Mouse (Mus musculus) heart, adult 18-20 months (tissue): Measurements from ENCODE around the gene Lmo4. TPM values are rescaled to one million over a fixed set of nuclear protein-coding genes. Genes with fewer than 3 reads are reported as not detected.
A peak's percentile ranks its signal among the peaks of the same experiment; 100 is the strongest.

Experiments
- DNase-seq, 2 experiments: peaks; one replicate each; pipeline ENCODE4 v3.0.0; 2021 to 2022; ENCODE audit warnings: mixed read lengths in 1 of 2
- long read RNA-seq, 2 experiments: library from polyadenylated mRNA; stranded (forward); transcript quantifications; one replicate each; pipeline ENCODE4 v2.0.0; 2021
- total RNA-seq, 2 experiments: library from RNA; stranded (reverse); gene quantifications; 2 replicates each; pipeline ENCODE4 v1.2.3; 2021

Lmo4 gene
- total RNA-seq = 10 to 100 TPM; 28.6 to 29.1 TPM
- long read RNA-seq, experiment 1, partial matches to known transcripts = 0 of 14 reads
- long read RNA-seq, experiment 1, other reads (novel, unspliced or antisense) = 8 of 14 reads
- long read RNA-seq, experiment 2, partial matches to known transcripts = 0 of 7 reads
- long read RNA-seq, experiment 2, other reads (novel, unspliced or antisense) = 5 of 7 reads

DNA sequence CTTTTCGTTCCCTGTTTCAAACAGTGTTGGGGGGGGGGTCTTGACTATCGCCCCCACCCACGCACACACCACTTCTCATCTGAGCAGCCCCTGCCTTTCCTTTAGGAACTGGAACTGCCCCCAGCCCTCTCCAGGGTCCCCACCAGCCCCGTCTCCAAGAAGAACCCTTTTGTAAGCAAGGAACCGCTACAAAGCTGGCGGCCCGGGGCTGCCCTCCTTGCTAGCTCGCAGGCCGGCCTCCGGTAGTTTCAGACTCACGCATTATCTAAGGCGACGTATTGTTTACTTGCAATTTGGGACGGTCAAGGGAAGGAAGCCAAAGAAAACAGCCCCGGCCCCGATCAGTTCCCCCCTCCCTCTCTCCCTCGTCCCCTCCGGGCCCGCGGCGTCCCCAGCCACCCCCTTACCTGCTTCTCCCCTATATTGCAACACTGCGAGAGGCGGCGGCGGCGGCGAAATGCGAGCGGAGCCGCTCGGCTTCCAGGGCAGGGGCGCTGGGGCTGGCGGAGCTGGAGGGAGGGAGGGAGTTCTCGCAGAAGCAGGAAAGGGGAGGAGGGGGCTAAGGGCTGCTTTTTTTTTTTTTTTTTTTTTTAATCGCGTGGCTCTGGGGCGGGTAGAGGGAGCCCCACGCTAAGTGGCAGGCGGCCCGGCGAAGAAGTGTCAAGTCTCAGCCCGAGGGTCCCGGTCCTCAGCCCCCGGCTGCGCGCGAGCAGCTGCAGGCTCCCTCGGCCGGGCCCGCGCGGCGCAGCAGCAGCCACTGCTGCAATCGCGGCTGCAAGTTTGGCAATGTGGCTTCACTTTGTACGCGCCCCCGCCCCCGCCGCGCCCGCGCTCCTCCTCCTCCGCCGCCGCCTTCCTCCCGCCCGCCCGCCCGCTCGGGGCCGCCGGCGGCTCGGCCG, at the start of gene Lmo4:
Gene Lmo4, minus strand, starts transcription at position 808 of the 899 bp plus-strand sequence.
- DNase-seq = peak; percentile 89 to 93

DNA sequence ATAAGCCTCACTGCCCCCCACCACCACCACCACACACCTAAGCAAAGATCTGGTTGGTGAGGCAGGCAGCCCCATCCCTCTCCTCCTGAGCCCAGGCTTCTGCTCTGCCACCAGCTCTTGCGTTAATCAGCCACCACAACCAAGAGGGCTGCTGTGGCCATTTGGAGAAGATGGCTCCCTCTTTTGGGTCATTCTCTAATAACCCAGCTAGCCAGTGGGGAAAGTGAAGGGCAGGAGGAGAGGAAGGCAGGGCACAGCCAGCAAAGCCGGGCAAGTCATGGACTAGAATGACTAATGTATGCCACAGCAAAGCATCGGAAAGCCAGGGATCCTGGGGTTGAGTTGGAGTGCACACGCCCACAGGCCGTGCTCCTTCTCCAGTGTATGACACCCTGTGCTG, 49.3 kb upstream of the Lmo4 start:
- no peak for DNase-seq

DNA sequence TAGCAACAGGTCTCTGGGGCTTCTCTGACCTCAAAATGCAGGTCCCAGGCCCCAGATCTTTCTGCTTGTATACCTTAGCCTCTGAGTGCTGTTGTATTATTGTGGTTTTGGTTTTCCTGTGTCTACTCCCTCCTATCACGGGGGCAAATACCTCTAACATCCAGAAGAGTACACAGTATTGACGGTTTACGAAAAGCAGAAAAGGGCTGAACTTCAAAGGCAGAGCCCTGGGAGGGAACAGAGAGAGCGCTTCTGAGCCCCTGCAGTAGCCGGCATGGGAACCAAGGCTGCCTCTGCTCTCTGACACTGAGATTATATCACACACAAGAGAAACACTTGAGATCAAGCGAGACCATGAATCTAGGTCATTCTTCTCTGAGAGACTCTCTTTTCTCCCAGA, 48.0 kb upstream of the Lmo4 start:
- no peak for DNase-seq

DNA sequence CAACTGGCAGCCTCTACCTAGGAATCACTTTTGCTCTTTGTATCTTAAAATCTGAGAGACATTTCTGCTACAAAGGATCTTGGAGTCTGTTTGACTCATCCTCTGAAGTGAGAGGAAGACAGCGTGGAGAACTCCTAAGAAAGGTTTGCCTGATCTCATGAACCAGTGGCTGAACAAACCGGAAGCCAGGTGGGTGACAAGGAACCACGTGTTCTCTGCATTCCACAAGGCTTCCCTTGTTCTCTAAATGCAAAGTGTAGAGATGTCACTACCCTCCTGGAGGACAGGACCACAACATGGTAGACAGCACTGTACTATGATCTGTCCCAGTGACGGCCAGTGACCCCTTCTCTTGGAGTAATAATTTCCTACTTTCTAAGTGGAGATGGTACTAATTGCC, 47.1 kb upstream of the Lmo4 start:
- no peak for DNase-seq

DNA sequence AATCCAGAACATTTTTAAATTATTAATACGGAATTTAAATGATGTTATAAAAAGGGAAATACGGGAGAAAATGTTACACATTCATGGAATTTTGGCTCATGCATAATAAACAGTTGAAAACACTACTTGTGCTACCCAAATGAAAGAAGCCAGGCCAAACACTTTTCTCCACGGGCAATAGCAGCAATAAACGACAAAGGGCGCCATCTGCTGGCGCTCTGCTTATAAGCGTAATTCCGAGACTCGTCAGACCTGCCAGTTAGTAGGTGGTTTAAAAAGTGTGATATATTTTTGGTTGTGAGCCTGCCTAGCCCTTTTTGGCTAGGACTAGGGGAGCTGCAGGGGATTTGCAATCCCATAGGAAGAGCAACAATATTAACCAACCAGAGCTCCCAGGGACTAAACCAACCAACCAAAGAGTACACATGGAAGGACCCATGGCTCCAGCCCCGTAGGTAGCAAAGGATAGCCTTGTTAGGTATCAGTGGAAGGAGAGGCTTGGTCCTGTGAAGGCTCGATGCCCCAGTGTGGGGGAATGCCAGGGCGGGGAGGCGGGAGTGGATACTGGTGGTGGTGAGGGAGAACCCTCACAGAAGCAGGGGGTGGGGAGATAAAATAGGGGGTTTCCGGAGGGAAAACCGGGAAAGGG, 37.1 kb upstream of the Lmo4 start:
- DNase-seq = peak; percentile 60 to 83

DNA sequence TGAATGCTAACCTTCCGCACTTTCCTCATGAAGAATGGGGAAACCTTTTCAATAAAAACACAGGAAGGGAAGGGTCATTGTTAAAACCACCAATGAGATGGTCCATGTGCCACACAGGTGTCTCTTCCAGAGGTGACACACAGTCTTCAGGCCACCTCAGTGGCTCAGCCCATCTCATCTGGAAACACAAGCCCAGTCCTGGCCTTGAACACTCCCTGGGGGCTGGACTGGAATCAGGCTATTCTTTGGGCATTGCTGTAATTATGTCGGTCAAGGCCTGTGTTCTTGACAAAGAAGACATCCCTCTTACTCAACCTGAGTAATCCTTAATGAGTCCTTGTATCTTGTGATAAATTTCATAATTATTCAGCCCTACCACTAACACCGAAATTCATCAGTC, 36.1 kb upstream of the Lmo4 start:
- DNase-seq = no peak

DNA sequence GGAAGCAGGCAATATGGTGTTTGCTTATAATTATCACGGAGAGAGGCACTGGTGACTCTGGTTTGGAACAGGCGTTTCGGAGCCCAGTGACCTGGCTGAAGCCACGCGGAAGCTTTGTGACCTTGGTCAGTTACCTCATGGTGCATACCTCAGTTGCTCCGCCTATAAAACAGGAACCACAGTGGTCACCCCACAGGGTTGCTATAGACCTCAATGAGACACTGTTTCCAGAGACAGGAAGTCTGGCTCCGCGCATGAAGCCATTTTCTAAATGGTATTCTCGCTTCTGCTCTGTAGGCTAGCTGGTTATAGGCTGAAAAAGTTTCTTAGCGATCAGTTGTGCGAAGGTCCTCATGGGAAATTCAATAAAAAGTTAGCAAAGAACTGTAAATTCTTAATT, 33.5 kb upstream of the Lmo4 start:
- no peak for DNase-seq

DNA sequence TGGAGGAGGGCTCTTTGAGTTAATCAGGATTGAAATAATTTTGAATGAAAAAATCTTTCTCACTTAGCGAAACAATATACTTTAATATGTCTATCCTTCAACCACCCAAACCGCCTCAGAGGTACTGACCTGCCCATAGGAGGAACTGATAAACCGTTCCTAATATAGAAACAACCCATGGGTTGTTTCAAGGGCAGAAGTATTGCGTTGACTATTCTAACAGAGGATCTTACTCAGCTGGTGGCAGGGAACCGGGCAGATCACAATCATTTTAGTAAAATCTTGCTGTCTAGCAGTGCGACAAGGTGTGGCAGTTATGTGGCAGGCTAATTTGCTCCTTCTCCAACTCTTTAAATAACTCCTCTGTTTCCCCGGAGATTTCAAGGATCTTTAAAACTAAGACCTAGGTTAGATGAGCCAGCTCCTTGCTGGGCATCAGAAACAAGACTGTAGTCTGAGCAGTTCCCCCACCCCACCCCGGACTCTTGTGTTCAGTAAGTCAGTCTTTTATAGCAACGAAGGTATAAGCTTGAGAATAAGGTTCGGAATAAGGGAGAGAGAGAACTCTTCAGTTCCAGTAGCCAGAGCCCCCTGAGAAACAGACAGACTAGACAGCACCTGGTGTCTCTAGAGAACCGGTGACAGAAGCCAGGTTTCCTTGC, 27.5 kb upstream of the Lmo4 start:
- no peak for DNase-seq

DNA sequence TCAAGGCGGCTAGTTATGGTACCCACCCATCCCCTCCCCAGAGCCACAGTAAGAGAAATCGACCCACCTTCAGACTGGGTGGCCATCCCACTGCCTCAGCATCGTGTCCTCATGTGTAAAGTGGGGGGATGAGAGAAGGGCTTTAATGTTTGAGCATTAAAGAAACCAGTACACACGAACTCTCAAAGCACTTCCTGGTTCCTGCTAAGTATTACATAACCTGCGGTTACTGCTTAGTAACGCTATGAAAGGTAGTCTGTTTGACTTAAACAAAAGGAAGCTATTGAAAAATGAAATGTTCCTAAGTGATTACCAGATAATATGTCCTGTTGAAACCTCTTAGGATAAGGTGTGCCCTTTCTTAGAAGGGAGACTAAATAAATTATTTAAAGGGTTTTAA, 26.9 kb upstream of the Lmo4 start:
- DNase-seq = no peak

DNA sequence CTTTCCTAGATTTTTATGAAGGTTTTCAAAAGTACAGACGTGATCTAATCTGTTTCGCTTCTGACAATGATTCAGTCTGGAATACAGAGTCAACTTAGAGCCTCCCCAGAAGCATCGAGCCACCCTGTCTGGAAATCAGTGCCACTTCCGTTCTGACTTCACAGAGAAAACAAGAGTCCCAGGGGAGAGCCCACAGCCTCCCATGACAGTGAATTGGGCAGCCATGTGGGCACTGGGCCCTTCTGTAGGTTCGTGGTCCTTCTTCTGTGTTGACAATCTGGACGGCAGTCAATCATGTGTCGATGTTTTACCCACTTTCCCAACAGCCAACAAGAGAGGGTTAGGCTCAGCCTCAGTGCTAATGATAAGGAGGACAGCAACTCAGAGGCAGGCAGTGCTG, 26.4 kb upstream of the Lmo4 start:
- DNase-seq = no peak

DNA sequence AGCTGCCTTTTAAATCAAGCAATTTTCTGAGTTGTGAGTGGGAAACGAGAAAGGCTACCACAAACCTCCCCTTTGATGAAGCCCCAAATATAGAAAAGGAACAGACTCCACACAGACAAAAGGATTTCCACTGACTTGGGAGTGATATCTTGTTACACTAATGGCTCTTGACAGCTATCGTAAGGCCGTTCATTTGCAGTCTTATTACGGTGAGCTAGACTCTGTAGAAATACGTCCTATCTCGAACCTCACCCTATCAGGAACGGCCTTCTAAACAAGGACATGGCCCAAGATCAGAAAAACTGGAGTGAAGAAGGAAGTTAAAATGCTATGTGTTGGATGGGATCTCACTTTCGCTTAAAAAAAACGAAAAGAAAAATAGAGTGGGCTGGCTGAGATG, 25.0 kb upstream of the Lmo4 start:
- DNase-seq = no peak

DNA sequence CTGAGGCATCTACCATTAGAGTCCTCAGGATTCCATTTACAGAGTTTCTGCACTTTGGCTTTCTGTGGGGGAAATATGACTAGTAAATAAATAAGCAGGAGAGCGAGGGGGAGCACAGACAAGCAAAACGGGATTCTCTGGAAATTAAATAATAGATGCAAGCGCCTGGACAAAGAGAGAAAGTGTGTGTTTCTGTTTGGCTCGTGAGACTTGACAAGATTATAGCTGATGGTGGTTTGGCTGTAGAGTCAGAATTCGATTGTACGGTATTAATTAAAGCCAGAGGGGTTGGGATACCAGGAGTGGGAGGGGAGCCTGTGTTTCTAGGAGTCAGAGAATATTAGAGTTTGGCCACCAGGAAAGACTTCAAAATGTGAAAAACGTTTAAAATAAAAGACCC, 24.3 kb upstream of the Lmo4 start:
- no peak for DNase-seq

DNA sequence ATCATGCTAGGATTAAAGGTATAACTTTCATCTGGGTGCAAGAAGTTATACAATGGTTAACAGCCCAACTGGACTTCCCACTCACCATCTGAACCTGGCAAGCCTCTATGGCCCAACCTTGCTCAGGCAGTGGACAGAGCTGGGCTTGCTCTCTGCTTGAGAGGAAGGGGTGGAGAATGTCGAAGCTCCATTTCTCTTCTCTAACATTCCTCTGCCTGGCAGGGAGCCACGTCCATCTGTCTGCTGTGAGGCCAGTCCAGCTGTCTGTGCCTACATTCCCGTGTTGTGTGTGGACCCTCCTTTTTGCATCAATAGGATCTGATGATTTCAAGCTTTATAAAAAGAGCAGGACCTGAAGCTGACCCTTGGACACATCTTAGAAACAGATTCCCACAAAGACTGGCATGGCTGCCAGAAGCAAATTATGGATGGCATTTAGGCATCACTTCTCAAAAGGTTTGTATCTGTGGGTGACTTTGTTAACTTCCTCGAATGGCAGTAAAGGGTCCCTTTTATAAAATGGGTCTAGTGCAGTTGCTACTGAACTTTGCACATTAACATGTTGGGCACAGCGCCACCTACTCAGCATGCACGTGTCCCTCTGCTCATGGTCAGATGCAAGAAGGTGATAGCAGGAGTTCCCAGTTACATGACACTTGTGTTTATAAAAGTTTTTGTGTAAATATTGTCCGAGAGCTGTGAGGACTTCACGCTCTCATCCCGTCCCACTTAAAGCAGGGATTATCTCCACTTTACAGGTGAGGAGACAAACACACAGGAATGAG, 20.6 kb upstream of the Lmo4 start:
- no peak for DNase-seq

DNA sequence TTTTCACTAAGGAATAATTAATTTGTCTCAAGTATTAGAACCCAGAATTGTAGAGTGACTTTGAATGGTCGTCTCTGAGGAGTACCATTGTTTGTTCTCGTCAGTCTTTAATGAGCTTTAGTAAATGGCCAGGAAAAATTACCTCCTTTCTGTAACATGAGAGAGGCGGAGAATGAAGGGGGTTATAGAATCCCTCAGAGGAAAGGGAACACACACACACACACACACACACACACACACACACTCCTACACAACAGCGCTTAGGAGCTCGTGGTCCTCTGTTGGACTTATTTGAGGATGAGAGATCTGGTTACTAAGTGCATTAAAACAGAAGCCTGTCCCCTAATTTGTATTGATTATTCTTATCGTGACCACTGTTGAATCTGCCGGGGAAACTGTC, 19.6 kb upstream of the Lmo4 start:
- no peak for DNase-seq

DNA sequence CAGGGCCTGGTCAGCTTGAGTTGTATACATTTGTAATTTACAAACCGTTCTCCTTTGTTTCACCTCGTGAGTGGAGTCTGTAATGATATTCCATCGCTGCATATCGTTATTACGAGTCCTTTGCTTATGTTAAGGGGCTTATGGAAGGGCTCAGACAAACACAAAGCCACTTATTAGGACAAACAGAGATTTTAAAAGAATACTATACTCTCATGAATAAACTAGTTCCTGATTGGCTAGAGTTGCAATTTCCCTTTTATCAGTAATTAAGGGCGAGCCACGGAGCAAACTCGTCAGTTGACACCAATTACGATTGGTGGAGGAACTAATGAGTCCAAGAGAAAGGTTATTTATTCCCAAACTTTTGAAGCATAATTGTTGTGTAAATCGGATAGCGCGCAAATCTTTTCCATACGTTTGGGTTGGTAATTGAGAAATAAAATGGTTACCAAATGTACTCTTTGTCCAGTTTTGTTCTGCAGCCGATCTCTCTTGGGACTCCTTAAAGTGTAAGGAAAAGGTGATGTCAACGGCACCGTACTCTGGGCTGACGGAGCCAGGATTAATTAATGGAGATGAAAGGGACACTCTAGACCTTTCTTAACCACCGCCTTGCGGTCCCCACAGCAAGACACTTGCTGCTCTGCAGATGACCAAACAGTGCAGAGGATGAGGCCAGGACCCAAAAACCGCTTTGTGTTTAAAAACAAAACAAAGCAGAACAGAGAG, 18.5 kb upstream of the Lmo4 start:
- no peak for DNase-seq

DNA sequence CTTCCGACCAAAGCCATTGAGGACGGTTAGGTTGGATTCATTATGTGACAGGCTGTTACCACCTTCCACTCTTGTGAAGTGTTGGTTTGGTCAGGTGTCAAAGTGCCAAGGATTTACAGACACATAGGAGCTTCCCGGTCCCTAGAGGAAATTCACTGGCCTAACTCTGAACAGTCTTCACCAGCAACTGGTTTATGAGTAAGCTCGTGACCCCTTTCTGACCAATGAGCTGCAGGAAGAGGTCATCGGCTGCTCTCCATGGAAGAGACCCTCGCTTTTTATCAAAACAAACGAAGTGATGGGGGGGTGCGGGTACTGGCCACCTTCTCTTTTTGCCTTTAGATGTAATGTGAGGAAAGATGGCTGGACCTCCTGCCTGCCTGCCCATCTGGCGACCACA, 17.4 kb upstream of the Lmo4 start:
- no peak for DNase-seq

DNA sequence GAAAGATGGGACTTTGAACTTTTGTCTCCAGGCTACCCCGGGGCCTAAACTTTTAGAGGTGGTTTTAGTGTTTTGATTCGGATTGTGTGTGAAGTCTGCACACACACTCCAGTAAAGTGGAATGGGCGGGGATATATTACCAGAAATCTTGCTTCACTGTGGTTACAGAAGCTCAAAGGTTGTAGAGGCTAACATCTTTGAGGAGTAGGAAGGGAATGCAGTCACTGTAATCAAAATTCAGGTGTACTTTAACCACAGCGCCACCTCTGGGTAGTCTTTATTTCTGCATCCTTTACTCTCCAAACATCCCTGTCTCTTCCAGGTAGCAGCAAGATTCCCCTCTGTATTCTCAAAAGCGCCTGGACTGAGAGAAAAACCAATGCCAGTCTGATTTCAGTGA, 2.5 kb upstream of the Lmo4 start:
- DNase-seq = peak; percentile 58 to 80

DNA sequence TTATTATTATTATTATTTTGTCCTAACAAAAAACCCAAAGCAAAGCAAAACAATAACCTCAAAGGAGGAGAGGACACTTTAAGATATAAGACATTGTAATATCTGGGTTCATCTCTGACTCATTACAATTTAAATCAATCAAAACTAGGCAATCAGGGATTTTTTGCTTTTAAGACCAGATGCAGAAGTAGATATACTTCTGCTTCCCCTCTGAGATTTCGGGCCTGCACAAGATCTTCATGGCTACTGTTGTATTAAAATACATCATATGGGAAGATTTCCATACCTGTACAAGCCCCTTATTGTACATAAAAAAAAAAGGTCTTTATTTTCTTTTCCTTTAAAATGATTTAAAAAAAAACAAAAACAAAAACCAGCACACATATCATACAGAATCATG, 1.9 kb upstream of the Lmo4 start:
- DNase-seq = no peak

DNA sequence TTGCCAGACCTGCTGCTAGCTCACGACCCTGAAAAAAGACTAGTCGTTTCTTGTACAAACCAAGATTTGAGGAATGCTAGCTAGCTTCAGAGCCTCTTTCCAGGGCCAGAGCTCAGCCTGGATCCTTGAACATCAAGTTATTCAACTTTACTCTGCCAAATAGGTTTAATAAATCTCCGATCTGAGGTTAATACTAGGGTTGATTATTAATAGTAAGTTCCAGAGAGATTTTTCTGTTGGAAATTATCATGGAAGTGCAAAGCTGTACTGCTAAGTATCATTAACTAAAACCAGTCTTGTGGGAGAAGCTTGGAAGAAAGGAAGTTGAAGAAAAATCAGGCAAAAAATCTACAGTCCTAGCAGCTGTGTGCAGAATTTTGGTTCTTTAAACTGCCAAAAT, 1.2 kb upstream of the Lmo4 start:
- no peak for DNase-seq

DNA sequence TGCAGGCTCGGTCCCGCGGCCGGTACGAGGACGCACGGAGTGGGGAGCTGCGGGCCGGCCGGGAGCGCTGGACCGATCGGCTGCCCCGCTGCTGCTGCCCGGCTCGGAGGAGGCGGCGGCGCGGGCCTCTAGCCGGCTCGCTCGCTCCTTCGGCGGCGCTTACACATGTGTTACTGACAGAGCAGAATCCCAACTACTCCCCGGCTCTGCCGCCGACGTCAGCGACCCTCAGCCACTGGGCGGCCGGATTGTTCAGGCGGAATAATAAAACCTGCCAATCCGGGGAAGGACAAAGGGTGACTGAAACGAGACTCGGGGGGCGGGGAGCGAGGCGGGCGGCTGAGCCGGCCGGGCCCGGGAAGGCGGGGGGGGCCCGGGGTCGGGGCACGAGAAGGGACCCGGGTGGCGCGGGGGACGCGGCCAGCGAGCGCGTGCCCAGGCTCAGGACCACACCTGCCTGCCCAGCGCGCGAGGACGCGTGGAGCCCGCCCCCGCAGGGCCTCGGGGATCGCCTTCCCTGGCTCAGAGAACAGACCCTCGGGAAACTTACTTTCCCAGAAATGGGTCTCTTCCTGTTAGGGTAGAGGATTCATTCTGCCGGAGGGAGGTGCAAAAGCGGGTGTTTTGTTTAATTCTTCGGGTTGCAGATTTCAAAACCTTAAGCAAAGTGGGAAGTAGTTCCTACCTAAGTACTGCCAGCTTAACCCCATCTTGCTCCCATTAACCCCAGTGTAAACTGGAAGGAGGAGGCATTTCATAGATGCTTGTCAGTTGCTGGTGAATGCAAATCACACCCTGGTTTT, 532 bp upstream of the Lmo4 start:
- peak; percentile 95 to 98 for DNase-seq
